Mouse (Mus musculus) stomach, postnatal 0 days (tissue): ENCODE results near the gene Wdr5.

Experiments
- CTCF ChIP-seq: IDR thresholded peaks from 2 replicates; pipeline ENCODE4 v1.5.1; 2016; ENCODE audit warnings: antibody characterized with exemption, low read depth, mild to moderate bottlenecking, moderate library complexity
- EP300 ChIP-seq: optimal IDR thresholded peaks from 2 replicates; pipeline ENCODE3; 2016; ENCODE audit warnings: antibody characterized with exemption

DNA sequence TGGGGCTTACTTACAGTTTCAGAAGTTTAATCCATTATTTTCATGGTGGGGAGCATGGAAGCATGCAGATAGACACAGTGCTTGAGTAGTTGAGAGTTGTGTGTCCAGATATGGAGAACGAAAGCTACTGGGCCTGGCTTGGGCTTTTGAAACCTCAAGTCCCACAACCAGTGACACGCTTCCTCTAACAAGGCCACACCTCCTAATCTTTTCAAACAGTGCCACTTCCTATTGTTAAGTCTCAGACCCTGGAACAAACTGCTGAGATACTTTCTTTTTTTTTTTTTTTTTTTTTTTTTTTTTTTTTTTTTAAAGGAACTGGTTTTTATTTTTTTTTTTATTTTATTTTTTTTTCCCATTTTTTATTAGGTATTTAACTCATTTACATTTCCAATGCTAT is 33.0 kb downstream of the Wdr5 start:
- TF ChIP-seq CTCF: no peak
- no peak for TF ChIP-seq EP300
